Mouse (Mus musculus) adrenal gland, postnatal 10 days (tissue): ENCODE results near the gene Cabcoco1. TPM values are rescaled to one million over a fixed set of nuclear protein-coding genes. Genes with fewer than 3 reads are reported as not detected.

Experiments used
- DNase-seq: peaks from one replicate; pipeline ENCODE4 v3.0.0; 2021; ENCODE audit warnings: mixed read lengths
- long read RNA-seq, 2 experiments: library from polyadenylated mRNA; stranded (forward); transcript quantifications; one replicate each; pipeline ENCODE4 v2.0.0; 2021
- total RNA-seq, 2 experiments: library from RNA; stranded (reverse); gene quantifications; 2 replicates each; pipeline ENCODE4 v1.2.3; 2021

The Cabcoco1 gene
- 1 to 10 TPM; 6.8 to 7.0 TPM for total RNA-seq
- long read RNA-seq, experiment 1, transcript Cabcoco1-201 (8 exons, 1,262 nt) = major isoform, 13 of 16 reads
- long read RNA-seq, experiment 1, partial matches to known transcripts = 0 of 16 reads
- long read RNA-seq, experiment 1, other reads (novel, unspliced or antisense) = 3 of 16 reads
- long read RNA-seq, experiment 2, transcript Cabcoco1-201 (8 exons, 1,262 nt) = major isoform, 12 of 14 reads
- long read RNA-seq, experiment 2, partial matches to known transcripts = 0 of 14 reads
- long read RNA-seq, experiment 2, other reads (novel, unspliced or antisense) = 2 of 14 reads

DNA sequence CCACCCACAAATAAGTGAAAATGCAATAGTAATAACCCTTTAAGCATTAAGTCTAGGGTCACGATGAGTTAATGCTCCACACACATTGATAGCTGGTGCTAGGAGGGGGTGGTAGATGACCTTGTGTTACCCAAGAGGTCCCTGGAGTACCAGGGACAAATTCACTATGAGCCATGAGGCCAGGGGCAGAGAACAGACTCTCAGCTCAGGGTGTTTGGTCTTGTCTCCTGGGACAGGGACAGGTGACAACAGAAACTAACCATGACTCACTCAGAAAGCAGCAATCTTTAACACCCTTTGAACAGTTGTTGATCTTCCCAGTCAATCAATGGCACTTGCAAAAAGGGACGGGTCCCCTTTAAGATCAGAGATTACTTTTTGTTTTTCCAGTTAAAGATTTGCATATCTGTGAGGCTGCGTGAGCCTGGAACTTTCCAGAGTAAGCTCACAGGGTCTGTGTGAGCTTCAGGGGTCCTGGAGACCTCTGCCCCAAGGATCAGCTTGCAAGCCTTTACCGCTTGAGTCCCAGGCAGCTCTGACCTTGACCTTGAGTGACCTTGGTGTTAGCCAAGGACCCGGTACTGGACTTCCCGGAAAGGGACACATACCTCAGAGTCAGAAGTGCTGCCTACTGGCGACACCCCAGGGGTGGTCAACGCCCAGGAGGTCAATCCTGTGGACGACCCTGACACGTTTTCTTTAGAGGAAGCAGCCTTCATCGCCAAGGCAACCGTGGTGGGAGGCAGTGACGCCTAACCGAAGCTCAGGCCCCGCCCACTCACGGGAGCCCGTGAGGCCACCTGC, at the start of gene Cabcoco1:
Gene Cabcoco1, minus strand, starts transcription at position 758 of the 804 bp plus-strand sequence.
- DNase-seq = peak; percentile 86

DNA sequence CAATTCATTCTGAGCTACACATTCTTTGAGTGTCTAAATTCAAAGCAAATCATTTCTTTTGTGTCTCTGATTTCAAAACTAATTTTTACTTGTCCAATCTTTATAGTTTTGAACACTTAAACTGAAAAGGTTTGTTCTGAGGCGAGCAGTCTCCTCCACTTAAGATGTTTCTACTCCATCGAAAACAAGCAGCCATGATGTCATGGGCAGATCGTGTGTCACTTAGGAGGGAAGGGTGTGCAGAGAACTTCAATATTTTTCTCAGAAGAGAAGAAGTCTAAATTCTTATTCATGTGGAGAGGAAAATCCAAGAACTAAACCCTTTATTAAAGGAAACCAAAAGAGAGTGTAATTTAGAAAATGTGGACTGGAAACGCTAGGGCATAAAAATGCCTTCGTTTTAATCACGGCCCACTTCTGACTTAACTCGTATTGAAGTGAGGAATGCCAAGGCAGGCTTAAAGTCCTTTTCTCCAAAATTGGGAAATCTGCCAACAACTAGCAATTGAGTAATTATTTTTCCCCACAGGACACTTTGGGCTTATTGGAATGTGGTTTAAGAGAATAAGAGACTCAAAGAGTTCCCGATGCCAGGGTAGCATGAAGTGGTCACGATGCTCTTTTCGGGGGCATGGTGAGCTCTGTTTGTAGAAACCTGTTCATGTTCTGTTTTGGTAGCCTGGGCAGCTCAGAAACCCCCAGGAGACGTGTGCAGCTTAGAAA, 48.0 kb upstream of the Cabcoco1 start:
- no peak for DNase-seq

DNA sequence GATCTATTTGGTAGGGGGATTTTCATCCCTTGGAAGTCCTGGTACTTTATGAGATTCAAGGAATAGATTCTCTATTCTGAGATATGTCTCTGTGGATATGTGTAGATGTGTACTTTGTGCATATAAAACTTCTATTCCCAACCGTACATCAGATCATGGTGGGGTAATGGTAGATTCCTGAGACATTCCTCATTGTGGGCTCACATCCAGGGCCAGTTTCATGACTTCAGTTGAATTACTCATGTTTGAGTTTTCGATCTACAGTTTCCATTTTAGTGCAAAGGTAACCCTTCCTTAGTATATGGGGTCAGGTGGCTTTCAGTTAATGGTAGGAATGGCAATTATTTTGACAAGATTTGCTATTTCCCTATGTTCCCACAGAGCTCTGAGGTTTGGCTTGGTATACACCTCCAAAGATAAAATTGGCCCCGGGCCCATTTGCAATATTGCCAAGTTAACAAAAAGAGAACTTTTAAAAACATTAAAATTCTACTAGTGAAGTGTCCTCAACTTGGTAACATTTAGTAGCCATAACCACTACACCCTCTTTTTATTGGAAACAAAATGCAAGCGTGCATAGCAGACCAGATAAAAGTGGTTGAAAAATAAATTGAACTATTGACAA, 45.8 kb upstream of the Cabcoco1 start:
- DNase-seq = peak; percentile 58

DNA sequence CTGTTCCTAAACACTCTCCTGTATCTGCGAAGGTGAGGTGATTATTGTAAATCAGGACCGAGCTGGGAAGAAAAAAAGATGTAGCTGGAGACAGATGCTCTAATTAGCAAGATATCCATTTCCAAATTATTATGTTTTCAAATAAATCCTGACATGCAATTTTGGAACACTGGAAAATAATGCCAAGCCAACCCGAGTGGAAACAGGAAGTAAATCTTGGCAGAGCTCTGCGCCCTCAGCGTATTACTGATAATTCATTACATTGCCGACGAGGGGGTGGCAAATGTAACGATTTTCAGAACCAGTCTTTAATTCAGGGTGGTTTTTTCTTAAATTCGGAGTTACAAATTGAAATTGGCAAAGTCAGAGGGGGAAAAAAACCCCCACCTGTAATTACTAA, 35.6 kb upstream of the Cabcoco1 start:
- DNase-seq = no peak

DNA sequence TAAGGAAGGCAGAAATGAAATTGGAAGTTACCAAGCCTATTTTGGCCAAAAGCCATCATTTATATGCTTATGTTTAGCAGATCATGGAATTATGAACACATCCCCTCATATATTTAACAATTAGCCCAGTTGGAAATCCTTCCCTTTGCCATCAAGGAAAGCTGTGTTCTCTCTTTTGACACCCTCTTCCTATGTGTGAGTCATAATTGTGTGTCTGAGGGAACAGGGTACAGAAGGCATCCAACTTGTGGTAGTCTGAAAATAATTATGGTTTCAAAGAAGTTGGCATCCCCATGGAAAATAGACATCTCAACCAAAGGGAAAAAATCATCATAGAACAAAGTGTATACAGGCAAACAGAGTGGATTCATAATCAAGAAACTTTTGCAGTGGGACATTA, 26.5 kb upstream of the Cabcoco1 start:
- no peak for DNase-seq

DNA sequence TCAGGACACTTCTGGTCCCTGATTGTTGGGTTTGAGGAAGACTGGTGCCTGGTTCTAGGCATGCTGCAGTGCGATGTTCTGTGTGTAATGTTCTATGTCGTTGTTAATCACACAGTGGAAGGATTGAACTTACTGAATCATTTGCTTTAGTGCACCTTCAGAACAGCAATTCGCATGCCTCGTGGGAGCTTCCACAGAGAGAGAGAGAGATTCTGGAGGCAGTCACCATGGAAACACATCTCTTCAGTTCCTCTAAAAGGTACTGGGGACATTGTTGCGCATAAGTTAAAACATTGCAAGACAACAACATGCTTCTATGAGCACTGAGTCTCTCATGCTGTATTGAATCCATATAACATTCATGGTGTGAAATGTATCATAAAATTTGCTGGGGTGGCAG, 20.6 kb upstream of the Cabcoco1 start:
- no peak for DNase-seq

- DNase-seq = no peak
Observed at GRCm38 (mm10) chr10:68558828-68559219, 17.1 kb upstream of the Cabcoco1 start.

DNA sequence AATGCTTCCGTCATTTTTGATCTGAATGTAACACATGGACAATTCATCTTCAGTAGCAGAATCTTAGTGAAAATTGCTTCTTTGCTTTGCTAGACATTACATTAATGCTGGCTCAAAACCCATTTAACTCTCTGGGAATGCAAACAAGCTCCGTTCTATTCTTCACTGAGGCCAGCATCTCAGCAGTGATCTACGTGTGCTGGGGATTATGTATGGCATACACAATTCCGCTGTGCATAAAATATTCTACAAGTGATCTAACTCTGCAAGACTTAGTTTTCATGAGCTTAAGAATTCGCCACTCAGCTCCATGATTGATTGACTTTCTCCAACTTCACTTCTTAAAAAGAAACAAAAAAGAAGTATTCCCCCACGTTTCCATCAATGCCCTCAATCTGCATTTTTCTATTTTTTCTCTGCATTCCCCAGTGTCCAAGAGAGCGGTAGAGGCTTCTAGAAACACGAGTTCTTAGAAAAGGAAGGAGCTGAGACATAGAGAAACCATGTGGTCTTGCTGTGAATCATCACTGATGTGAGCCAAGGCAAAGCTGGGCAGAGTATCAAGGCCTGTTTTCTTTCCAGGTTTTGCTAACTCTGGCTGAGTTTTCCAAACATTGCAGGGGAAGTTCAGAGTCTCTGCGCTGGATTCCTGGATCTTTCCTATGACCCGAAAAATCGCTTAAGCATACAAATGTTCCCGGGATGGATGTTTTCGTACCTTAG, 16.6 kb upstream of the Cabcoco1 start:
- DNase-seq = peak; percentile 80

DNA sequence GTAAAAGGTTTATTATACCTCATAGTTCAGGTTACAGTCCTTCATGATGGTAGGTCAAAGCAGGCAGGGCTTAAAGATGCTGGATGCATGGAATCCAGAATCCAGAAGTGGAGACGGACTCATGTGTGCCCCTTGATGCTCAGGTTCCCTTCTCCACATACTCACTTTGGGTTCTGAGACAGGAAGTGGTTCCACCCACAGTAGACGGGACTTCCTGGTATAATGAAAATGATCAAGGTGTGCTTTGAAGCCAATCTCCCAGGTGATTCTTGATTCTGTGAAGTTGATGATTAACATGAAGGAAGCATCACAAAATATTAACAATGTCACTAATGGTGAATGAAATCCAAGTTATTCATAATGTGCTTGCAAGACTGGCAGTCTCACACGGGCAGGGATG, 12.0 kb upstream of the Cabcoco1 start:
- no peak for DNase-seq

DNA sequence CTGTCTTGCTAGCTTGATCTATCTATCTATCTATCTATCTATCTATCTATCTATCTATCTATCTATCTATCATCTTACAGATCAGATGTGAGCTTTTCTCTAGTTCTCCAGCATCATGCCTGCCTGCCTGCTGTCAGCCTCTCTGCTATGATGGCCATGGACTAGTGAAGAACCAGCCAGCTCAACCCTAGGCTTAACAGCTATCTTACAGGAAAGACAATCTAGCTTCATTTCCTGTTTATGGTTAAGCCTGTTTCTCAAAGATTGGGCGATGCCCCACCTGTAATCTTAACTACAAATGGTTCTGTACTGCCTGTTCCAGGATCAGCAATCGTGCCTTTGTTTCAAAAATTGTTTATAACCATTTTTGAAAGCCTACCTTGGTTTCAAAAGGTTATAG, 10.9 kb upstream of the Cabcoco1 start:
- DNase-seq = no peak

- no peak for DNase-seq
Observed at GRCm38 (mm10) chr10:68551316-68551715, 9.6 kb upstream of the Cabcoco1 start.

GRCm38 (mm10) chr10:68550668-68551267, 9.1 kb upstream of the Cabcoco1 start:
- DNase-seq = no peak

DNA sequence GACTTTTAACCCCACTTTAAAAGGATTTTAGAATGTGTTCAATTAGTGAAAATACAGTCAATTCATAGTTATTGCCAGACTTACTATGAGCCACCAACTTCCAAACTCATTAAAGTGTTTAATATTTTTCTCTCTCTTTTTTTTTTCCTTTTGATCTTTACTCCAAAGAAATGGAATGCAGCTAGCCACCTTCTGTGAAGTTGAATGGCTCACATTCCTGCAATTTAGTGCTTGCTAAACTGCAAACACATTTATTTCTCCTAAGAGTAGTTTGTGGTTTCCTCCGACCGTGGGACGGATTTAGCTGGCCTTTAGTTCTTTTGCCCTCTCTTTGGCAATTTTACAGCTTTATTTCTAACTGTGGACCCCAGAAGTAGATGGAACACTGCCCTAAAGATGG, 1.4 kb upstream of the Cabcoco1 start:
- DNase-seq = no peak

DNA sequence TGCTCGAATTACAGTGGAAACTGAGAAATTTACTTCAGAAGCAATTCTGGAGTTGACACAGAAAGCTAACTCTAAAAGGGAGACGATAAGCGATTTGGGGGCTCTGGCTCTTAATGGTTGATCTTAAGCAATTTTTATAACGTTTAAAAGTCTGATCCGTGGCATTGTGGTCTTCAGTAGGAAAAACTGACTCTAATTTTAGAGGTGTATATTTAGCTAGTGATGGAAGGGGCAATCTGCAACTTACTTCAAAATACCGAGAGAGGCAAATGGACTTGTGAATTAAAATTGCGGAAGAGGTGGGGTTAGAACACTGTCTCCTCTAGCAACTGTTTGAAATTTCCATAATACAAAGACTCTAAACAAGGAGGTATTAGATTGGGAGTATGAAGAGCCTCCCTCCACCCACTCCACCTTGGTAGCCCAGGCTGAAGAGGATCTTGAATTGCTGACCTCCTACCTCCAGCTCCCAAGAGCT, 286 bp upstream of the Cabcoco1 start:
- DNase-seq = no peak

DNA sequence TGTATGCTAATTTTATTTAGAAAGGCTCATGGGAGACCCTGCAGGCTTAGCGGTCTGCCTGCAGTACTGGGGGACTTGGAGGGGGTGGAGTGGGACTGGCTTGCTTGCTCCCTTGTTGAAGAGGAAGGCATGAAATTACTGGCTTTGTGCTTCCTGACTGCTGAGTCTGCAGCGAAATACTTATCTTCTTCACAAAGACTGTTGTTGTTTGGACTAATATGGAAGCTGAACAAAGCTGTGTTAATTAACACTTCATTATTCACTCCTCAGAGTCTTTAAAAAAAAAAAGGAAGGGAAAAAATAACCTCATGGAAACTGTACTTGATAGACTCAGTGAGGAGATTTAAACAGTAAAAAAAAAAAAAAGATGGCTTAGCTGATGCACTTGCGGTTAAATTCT, 1.1 kb downstream of the Cabcoco1 start:
- DNase-seq = no peak

GRCm38 (mm10) chr10:68537261-68537950, 4.3 kb downstream of the Cabcoco1 start:
- no peak for DNase-seq

- DNase-seq = no peak
Observed at GRCm38 (mm10) chr10:68529364-68530049, 12.2 kb downstream of the Cabcoco1 start.

DNA sequence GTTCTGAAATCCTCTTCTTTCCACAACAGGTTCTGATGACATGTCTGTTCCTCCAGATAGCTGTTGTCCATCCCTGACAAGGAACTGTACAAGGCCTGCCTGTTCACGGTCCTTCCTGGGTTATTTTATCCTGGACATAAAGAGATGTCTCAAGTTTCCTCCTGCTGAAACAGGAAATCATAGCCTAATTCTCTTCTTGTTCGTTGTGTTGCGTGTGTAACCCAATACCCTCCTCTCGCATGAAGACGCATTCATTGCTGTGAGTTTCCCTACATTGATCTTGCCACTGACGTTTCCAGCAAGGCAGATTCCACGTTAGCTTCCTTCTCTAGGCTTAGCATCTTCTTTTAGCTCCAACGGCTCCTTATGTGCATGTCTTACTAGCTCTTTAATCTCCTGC, 12.7 kb downstream of the Cabcoco1 start:
- DNase-seq = no peak

GRCm38 (mm10) chr10:68522106-68522505, 19.6 kb downstream of the Cabcoco1 start:
- peak; percentile 12 for DNase-seq

- no peak for DNase-seq
Observed at GRCm38 (mm10) chr10:68512433-68513019, 29.2 kb downstream of the Cabcoco1 start.
